Mouse (Mus musculus): Measurements from ENCODE around the gene Got1. TPM values are rescaled to one million over a fixed set of nuclear protein-coding genes. Genes with fewer than 3 reads are reported as not detected.

Got1 gene
- polyA plus RNA-seq, 1 experiment from 2014 or later, result 31.8 TPM

GRCm38 (mm10) chr19:43476063-43476462 lies 48.3 kb downstream of the Got1 start:
- H3K27ac ChIP-seq, result no peak overlapping the region
- no peak for ATAC-seq (ENCODE audit: low FRiP score, low read depth)
- no peaks in the 10 kb centered on the region; the same call in 1 of the 2 replicates for H3K27me3 ChIP-seq
- H3K36me3 ChIP-seq, result no peaks in the 10 kb centered on the region
- no peaks in the 10 kb centered on the region for H3K9me3 ChIP-seq
- WGBS, result 74% methylated on average over 7 of the region's 7 CpGs
- H3K4me3 ChIP-seq, result no peak overlapping the region
- H3K4me1 ChIP-seq, result peaks cover 12% of the 10 kb centered on the region; the same call in 1 of the 2 replicates
- H3K4me2 ChIP-seq (replicated peaks), result no peak overlapping the region
- H3K9ac ChIP-seq, result no peak overlapping the region

DNA sequence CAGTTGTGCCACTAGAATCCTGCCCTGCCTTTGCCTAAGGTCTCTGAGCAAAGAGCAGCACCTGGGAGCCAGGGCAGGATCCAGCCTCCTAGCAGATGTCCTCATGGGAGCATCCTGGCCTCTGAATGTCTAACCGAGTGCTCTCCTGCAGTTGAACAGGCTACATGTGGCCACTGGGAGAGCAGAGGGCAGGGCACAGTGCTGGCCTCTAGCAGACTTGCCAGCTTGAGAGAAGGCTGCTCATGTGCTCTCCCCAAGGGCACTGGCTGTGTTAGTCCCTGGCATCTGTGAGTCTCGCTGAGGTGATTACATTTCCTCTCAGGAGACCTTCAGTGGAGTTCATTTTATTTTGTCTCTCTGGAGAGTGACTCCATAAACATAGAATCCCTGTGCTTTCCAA lies 48.8 kb downstream of the Got1 start:
- 42% methylated on average over 2 of the region's 2 CpGs for WGBS
- Histone ChIP-seq H3K9ac (no peak overlapping the region), H3K27me3 (no peaks in the 10 kb centered on the region; the same call in 1 of the 2 replicates), H3K36me3 (no peaks in the 10 kb centered on the region), H3K4me1 (peaks cover 12% of the 10 kb centered on the region; the same call in 1 of the 2 replicates), H3K9me3 (no peaks in the 10 kb centered on the region), H3K4me3 (no peak overlapping the region), H3K27ac (no peak overlapping the region), H3K4me2 (replicated peaks) (no peak overlapping the region)
- no peak for ATAC-seq (ENCODE audit: low FRiP score, low read depth)

- Histone ChIP-seq H3K27ac (no peak overlapping the region), H3K4me1 (peaks cover 11% of the 10 kb centered on the region; the same call in 1 of the 2 replicates), H3K36me3 (no peaks in the 10 kb centered on the region), H3K9ac (no peak overlapping the region), H3K4me3 (no peak overlapping the region), H3K4me2 (replicated peaks) (no peak overlapping the region), H3K27me3 (no peaks in the 10 kb centered on the region; the same call in 1 of the 2 replicates), H3K9me3 (no peaks in the 10 kb centered on the region)
- no peak for ATAC-seq (ENCODE audit: low FRiP score, low read depth)
- WGBS, result 90% methylated on average over 7 of the region's 7 CpGs
Observed at GRCm38 (mm10) chr19:43472781-43473180, 51.6 kb downstream of the Got1 start.

DNA sequence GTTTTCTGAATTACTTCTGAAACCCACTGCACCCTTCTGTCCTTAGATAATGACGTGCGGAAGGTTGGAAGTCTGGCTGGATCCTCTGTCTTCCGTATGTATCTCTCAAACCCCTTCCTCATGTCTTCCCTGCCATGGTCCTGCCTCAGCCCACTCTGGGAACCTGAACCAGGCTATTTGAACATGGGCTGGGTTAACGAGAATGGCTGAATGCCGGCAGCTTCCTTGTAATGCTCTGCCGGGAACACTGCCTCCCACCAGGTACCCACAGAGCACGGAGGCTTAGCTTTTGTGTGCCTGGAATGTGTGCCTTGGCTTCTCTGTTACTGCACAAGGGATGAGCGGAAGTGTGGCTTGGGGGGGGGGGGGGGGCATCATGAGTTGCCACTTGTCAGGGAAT lies 52.1 kb downstream of the Got1 start:
- Histone ChIP-seq H3K4me3 (no peak overlapping the region), H3K4me2 (replicated peaks) (no peak overlapping the region), H3K9ac (no peak overlapping the region), H3K4me1 (peaks cover 11% of the 10 kb centered on the region; the same call in 1 of the 2 replicates), H3K36me3 (no peaks in the 10 kb centered on the region), H3K27ac (no peak overlapping the region), H3K27me3 (no peaks in the 10 kb centered on the region; the same call in 1 of the 2 replicates), H3K9me3 (no peaks in the 10 kb centered on the region)
- no peak for ATAC-seq (ENCODE audit: low FRiP score, low read depth)
- WGBS, result 76% methylated on average over 8 of the region's 8 CpGs

GRCm38 (mm10) chr19:43469333-43469732 lies 55.1 kb downstream of the Got1 start:
- Histone ChIP-seq H3K9ac (no peak overlapping the region), H3K27me3 (no peaks in the 10 kb centered on the region), H3K27ac (no peak overlapping the region), H3K4me1 (0 out of 2 replicates have a peak, but pooled peaks cover 4% of the 10 kb centered on the region), H3K4me2 (replicated peaks) (no peak overlapping the region), H3K36me3 (no peaks in the 10 kb centered on the region), H3K4me3 (no peak overlapping the region), H3K9me3 (no peaks in the 10 kb centered on the region)
- 65% methylated on average over 7 of the region's 7 CpGs for whole genome bisulfite sequencing
- no peak for ATAC-seq (ENCODE audit: low FRiP score, low read depth)

DNA sequence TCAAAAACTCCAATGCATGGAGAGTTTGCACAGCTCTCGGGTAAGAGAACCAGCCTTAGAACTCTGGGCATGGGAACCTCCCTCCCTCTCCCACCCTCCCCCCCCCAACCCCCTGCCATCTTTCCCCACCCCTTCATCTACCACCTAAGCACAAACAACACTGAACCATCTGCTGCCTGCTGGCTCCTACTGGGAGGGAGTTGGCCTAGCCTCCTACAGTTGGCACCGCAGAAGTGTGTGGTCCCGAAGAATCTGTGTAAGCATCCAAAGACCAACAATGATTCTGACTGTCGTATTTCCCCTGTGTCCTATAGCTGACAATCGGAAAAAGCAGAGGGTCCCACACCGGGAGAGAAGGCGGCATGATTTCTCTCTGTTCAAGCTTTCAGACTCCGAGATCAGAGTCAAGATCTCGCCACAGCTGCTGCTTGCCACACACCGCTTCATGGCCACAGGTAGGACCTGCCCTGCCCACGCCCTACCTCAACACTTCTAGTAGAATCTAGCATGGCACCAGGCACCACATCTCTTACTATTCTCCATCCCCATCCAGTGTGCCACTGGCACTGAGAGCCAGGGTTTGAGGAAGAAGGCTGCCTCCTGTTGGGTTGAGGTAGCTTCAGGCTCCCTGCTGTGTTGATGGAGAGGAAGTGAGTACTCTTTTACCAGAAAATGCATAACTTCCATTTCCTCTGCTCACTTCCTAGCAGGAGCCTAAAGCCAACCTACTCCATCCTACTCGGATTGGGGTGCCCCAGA lies 56.3 kb downstream of the Got1 start:
- no peak for ATAC-seq (ENCODE audit: low FRiP score, low read depth)
- no peak overlapping the region for H3K4me2 ChIP-seq (replicated peaks)
- H3K27me3 ChIP-seq, result no peaks in the 10 kb centered on the region
- 0 out of 2 replicates have a peak, but pooled peaks cover 4% of the 10 kb centered on the region for H3K4me1 ChIP-seq
- H3K27ac ChIP-seq, result no peak overlapping the region
- WGBS, result 76% methylated on average over 12 of the region's 12 CpGs
- H3K9ac ChIP-seq, result no peak overlapping the region
- H3K9me3 ChIP-seq, result no peaks in the 10 kb centered on the region
- H3K4me3 ChIP-seq, result no peak overlapping the region
- H3K36me3 ChIP-seq, result no peaks in the 10 kb centered on the region

- Histone ChIP-seq H3K9ac (no peak overlapping the region), H3K36me3 (no peaks in the 10 kb centered on the region), H3K27me3 (no peaks in the 10 kb centered on the region), H3K4me2 (replicated peaks) (no peak overlapping the region), H3K4me1 (0 out of 2 replicates have a peak, but pooled peaks cover 4% of the 10 kb centered on the region), H3K4me3 (no peak overlapping the region), H3K27ac (no peak overlapping the region), H3K9me3 (no peaks in the 10 kb centered on the region)
- ATAC-seq (ENCODE audit: low FRiP score, low read depth), result no peak
- whole genome bisulfite sequencing, result 93% methylated on average over 14 of the region's 14 CpGs
Observed at GRCm38 (mm10) chr19:43465601-43466255, 58.7 kb downstream of the Got1 start.

- 92% methylated on average over 11 of the region's 11 CpGs for WGBS
- ATAC-seq (ENCODE audit: low FRiP score, low read depth), result no peak
- H3K4me1 ChIP-seq, result 0 out of 2 replicates have a peak, but pooled peaks cover 4% of the 10 kb centered on the region
- H3K4me3 ChIP-seq, result no peak overlapping the region
- no peak overlapping the region for H3K27ac ChIP-seq
- no peak overlapping the region for H3K9ac ChIP-seq
- H3K36me3 ChIP-seq, result no peaks in the 10 kb centered on the region
- H3K9me3 ChIP-seq, result no peaks in the 10 kb centered on the region
- H3K27me3 ChIP-seq, result no peaks in the 10 kb centered on the region
- H3K4me2 ChIP-seq (replicated peaks), result no peak overlapping the region
Observed at GRCm38 (mm10) chr19:43465076-43465475, 59.3 kb downstream of the Got1 start.

GRCm38 (mm10) chr19:43464294-43464687 lies 60.1 kb downstream of the Got1 start:
- no peaks in the 10 kb centered on the region for H3K27me3 ChIP-seq
- H3K4me3 ChIP-seq, result no peak overlapping the region
- ATAC-seq (ENCODE audit: low FRiP score, low read depth), result no peak
- no peaks in the 10 kb centered on the region for H3K36me3 ChIP-seq
- 87% methylated on average over 3 of the region's 3 CpGs for WGBS
- H3K4me1 ChIP-seq, result no peaks in the 10 kb centered on the region
- H3K27ac ChIP-seq, result no peak overlapping the region
- H3K9me3 ChIP-seq, result no peaks in the 10 kb centered on the region
- H3K4me2 ChIP-seq (replicated peaks), result no peak overlapping the region
- no peak overlapping the region for H3K9ac ChIP-seq

DNA sequence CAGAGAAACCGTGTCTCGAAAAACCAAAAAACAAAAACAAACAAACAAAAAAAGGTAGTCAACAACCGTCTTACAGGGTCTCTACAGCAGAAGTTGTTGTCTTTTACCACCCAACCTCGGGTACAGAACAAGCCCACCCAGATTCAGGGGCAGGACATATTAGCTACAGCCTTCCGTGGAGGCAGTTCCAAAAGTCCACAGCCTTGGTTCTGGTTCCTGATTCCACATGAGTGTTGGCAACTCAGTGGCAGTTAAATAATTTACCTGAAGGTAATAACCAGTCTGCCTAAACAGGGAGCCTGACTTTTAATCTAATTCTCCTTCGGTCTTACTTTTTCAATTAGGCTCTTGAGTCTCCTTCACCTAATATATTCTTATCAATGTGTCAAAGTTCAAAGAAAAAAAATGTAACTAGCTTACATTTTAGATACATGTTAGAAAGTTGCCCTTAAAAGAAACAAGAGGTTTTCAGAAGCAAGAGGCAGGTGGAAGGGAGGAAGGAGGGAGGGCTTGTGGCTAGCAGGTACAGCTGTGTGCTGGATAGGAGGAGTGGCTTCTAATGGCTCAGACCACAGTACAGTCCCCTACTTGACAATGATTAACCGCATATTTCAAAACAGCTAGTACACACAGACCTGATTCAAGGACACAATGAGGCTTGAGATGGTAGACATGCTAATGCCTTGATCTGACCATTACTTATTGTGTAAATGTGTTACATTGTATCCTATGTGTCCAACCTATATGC lies 60.7 kb downstream of the Got1 start:
- Histone ChIP-seq H3K36me3 (no peaks in the 10 kb centered on the region), H3K4me1 (no peaks in the 10 kb centered on the region), H3K27me3 (no peaks in the 10 kb centered on the region), H3K27ac (no peak overlapping the region), H3K4me2 (replicated peaks) (no peak overlapping the region), H3K9ac (no peak overlapping the region), H3K4me3 (no peak overlapping the region), H3K9me3 (no peaks in the 10 kb centered on the region)
- WGBS, result 84% methylated on average over 7 of the region's 7 CpGs
- no peak for ATAC-seq (ENCODE audit: low FRiP score, low read depth)

DNA sequence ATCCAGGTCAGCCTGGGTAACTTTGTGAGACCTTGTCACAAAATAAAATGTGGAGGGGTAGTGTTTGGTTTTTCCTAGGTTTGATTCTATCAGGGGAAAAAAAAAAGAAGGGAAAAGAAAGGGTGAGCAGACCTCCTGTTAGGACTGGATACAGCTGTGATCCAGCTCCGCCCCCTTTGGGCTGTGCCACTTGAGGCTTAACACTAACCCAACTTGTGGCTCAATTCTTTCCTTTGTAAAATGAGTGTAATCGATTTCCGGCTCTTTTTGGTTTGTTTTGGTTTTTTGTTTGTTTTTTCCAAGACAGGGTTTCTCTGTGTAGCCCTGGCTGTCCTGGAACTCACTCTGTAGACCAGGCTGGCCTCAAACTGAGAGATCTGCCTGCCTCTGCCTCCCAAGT lies 62.3 kb downstream of the Got1 start:
- Histone ChIP-seq H3K4me2 (replicated peaks) (no peak overlapping the region), H3K9me3 (no peaks in the 10 kb centered on the region), H3K9ac (no peak overlapping the region), H3K36me3 (no peaks in the 10 kb centered on the region), H3K4me1 (no peaks in the 10 kb centered on the region), H3K27me3 (no peaks in the 10 kb centered on the region), H3K27ac (no peak overlapping the region), H3K4me3 (no peak overlapping the region)
- no peak for ATAC-seq (ENCODE audit: low FRiP score, low read depth)
- WGBS, result 91% methylated on average over 3 of the region's 3 CpGs

DNA sequence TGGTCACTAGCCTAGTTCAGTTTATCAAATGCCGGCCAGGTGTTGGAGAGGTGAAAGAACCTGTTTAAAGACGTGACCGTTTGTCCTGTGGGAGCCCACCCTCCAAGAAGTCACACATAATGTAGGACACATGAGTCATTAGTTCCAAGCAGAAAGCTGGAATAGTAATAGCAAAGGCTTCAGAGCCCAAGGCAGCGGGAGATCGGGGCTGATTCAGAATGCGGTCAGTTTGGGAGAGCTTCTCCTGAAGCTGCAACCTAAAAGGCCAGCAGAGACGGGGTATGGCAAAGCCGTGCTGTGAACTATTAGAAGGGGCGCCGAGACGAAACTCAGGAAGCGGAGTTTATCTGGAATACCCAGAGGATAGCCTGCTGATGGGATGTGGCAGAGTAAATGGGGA lies 63.9 kb downstream of the Got1 start:
- no peak for ATAC-seq (ENCODE audit: low FRiP score, low read depth)
- Histone ChIP-seq H3K36me3 (no peaks in the 10 kb centered on the region), H3K9me3 (no peaks in the 10 kb centered on the region), H3K4me2 (replicated peaks) (no peak overlapping the region), H3K9ac (no peak overlapping the region), H3K4me3 (no peak overlapping the region), H3K27ac (no peak overlapping the region), H3K27me3 (no peaks in the 10 kb centered on the region), H3K4me1 (peaks cover 4% of the 10 kb centered on the region; the same call in 1 of the 2 replicates)
- WGBS, result 84% methylated on average over 12 of the region's 12 CpGs
